Mouse (Mus musculus) megakaryocyte progenitor cell, adult 5-6 weeks (primary cell): ENCODE measurements around the gene Tiam1. TPM values are rescaled to one million over a fixed set of nuclear protein-coding genes. Genes with fewer than 3 reads are reported as not detected.

Experiments used
- ATAC-seq: replicated peaks from 2 replicates; pipeline ENCODE4 v1.8.0; 2016; ENCODE audit warnings: mild to moderate bottlenecking, moderate TSS enrichment, inconsistent platforms; ENCODE audit not compliant: poor library complexity
- total RNA-seq, 2 experiments: library from RNA; stranded (forward) in 1 of 2; stranded (reverse) in 1 of 2; fragments of 157-497, 149-512 nt in 1 of 2; fragments of 200-1000 nt in 1 of 2; gene quantifications; 2 replicates each; pipeline versions ENCODE4 v1.2.3 to v1.2.4; 2015 to 2017

Tiam1 gene
- total RNA-seq, 2 experiments from 2014 or later, result 58.4 to 60.8 TPM

- no peak for ATAC-seq
Measured at GRCm38 (mm10) chr16:90116637-90117182, 26.9 kb downstream of the Tiam1 start.

DNA sequence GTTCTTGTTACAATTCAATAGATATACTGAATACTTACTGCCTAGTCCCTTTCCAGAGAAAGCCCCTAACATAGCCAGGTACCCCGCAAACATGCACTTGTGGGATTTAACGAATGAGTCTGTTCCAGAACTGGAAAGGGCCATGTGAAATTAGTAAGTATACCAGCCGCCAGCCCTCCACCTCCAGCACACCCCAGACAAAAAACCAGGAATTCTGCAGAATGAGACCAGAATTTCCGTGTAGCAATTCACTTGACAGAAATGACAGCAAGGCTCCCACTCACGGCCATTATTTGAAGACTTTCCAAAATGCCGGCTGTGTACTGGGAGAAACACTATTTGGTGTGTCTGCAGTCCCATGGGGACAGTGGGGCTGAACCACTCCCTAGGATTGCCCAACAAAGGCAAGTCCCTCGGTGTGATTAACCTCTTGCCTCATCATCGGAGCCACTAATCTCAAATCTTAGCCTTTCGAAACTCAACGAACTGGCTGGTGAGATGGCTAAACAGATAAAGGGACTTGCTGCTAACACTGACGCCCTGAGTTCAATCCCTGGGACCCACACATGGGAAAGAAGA lies 30.9 kb downstream of the Tiam1 start:
- peak; percentile 87 for ATAC-seq

DNA sequence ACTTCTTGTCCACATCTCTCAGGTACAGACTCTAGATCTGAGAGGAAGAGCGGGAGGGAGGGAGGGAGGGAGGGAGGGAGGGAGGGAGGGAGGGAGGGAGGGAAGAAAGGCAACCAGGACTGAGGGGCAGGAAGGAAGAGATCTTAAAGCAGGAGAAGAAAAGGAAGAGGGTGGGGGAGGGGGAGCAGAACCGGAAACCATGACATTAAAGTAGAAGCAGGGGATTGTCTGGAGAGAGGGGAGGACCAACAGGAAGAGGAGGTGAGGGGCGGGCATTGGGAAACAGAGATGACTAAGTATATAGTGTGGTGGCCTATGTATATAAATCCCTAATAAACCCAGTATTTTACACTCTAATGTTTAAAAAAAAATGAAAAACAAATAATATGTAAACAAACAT lies 34.1 kb downstream of the Tiam1 start:
- peak; percentile 29; the same call in 1 of the 2 replicates for ATAC-seq

DNA sequence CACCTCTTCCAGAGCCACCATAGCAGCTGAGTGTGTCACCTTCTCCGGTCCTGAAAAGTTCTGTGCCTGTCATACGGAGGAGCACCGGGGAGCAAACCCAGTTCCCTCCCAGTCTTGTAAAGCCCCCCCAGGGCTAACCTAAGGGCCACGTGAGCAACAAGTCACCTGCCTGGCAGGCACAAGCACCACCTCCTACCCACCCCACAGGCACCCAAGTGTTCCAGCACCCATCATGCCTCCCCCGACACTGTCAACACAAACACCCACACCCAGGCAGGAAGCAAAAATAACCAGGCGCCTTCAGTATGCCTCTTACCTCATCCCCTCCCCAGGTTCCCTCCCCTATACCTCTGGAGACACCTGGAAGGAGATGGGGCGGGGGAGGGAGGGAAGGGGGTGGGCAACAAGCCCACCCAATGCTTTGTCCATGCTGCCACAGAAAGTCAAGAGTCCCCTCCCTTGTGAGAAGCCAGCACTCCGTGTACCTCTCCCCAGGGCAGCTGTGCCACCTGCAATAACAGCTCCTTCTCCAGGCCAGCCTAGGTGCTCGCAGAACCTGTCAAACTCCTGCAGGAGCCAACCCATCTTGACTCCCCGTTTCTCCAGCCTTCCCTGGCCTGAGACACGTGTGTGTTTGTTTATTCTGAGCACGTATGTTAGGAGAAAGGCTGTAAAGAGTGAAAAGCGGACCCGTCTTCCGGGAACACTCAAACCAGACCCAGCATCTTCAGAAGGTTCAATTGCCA lies 38.7 kb downstream of the Tiam1 start:
- no peak for ATAC-seq

DNA sequence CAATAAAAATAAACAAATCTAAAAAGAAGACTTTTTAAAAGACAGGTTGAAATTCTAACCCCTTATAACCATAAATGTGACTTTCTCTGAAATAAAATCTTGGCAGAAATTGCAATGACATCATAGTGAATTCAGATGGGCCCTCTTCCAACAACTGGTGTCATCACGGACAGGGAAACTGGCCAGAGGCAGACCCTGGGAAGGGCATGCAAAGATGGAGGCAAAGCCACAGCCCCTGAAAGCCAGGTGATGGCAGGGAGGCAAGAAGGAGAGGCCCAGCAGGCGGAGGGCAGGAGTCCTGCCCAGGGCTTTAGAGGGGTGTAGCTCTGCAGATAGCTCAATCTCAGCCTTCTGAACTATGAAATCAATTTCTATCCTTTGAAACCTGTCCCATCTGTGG lies 39.8 kb downstream of the Tiam1 start:
- no peak for ATAC-seq

GRCm38 (mm10) chr16:90102596-90102995 lies 41.0 kb downstream of the Tiam1 start:
- ATAC-seq, result 0 out of 2 replicates have a peak, but pooled peaks have one; percentile 21

DNA sequence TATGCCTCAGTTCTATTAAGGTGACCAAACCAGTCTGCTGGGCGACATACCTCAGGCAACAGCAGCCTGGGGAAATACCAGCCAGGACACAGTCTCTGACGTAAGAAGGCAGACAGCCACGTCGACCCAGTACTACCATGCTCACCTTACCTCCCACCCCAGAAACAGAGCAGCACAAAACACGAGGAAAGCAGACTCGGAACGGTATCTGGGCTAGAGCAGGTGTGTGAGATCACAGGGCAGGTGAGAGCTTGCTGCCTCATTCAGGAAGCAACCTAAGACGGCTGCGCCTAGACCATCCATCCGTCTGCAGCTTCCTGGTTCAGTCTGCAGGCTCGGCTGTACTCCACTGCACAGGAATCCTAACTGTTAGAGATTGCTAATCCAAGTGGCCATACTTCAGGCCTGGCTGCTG lies 45.4 kb downstream of the Tiam1 start:
- ATAC-seq, result no peak

DNA sequence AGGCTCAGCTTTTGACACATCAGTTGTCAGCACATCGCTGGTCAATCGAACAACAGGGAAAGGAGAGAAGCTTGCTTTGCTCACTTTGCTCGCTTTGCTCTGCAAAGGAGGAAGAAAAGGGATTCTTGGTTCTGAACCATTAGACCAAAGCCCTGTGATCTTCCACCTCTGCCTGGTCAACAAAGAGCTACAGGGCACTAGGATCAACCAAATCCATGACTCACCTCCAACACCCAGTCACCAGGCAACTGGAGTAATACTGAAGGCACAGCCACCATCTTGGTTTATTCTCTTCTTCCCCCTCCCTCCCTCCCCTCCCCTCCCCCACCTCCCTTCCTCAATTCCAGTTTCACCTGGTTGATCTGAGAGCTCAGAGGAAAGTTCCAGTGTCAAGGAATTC lies 45.8 kb downstream of the Tiam1 start:
- no peak for ATAC-seq

DNA sequence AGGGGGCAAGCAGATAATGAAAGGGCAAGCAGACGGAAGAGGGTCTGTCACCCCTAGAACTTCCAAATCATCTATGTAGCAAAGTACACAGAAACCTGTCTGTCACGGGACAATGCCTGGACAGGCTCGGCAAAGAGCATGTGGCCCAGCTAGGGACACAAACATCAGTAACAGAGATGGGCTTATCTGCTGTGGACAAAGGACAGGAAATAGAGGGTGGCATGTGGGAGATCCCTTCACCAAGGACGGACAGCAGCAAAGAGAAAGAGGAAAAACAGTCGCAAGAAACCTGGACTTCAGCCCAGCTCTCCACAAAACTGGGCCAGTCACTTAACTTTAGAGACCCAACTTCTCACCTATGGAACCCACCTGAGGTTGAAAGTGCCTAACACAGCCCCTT lies 47.6 kb downstream of the Tiam1 start:
- no peak for ATAC-seq

- no peak for ATAC-seq
Measured at GRCm38 (mm10) chr16:90093015-90093414, 50.6 kb downstream of the Tiam1 start.

DNA sequence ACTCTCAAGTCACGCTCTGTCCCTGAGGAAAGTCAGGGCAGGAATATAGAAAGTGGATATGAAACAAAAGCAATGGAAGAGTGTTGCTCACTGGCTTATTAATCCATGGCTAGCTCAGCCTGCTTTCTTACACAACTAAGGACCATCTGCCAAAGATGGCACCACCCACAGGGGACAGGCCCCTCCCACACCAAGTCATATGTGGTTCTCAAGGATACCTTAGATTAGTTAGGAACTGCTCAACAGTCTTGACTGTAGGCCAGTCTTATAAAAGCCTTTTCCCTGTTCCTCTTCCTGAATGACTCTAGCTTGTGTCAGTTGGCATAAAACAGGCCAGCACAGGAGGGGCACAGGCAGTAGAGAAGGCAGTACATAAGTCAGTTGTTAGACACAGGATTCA lies 51.7 kb downstream of the Tiam1 start:
- ATAC-seq, result peak; percentile 74

DNA sequence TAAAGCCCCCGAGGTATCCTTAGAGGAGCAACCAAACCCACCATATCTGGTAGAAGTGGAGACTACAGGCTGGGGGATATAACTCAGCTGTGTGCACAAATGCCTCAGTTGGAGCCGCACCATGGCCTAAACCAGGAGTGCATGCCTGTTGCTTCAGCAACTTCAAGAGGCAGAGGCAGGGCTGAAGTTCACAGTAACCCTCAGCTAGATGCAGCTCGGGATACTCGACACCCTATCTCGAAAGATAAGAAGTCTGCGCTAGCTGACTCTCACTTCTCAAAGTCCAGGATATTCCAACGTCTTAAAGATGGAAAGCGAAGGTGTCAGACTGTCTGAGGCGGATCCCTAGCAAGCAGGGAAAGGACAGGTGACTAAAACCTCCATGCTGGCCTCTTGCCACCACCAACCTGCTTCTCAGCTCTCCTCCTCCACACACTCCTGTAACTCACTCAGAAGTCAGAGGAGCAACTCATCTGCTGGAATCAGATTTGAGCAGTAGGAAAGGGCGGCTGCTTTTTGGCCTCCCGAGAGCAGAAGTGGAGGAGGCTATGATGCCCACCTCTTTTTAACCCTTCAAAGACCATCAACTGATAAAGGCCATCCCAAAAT lies 52.4 kb downstream of the Tiam1 start:
- ATAC-seq, result no peak

- peak; percentile 61 for ATAC-seq
Measured at GRCm38 (mm10) chr16:90090368-90090767, 53.2 kb downstream of the Tiam1 start.

DNA sequence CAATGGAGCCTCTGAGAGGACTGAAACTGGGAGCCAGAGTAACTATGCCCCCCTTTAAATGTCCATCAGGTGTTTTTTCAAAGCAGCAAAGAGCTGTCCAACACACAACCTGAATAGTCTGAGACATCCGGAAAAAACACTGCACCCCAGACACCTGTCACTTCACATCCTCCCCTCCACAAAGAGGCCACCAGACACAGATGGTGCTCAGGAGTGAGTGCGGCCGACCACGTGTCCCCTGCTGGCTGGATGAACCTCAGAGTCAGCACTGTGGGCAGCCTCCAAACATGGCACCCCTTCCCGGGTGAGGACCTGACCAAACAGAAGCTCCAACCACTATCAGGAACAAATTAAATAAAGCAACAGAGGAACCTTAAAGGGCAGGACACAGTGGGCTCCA lies 56.3 kb downstream of the Tiam1 start:
- no peak for ATAC-seq

DNA sequence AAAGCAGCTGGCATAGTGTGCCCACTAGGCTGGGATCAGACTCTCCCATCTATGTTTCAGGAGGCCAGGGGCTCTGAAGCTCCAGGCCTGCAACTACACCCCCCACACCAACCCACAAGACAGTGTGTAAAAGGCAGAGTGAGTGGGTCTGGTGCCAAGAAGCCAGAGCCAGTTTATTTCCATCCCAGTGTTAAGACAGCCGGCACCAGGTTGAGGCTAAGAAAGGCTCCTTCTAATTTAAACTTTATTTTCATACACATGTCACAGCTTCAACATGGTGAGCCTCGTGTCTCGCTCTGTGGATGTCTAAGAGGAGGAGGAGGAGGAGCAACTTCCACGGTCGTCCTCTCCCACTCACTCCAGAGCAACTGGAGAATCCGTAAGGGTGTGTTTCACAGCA lies 57.5 kb downstream of the Tiam1 start:
- no peak for ATAC-seq

DNA sequence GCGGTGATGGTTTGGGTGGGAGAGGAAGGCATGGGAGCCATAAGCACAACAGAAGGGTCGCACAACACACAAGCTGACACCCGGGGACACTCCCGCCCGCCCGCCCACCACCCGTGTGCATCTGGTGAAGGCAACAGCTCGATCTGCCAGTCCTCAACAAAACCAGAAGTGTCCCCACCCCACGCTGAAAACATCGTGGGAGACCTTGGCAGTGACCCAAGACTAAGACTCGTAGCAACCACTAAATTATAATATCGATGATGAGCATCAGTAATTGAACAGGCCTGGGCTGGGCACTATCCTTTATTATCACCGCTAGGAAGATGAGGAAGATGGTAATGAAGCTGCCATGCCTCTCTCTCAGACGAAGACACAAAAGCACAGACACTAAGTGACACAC lies 58.0 kb downstream of the Tiam1 start:
- ATAC-seq, result no peak

DNA sequence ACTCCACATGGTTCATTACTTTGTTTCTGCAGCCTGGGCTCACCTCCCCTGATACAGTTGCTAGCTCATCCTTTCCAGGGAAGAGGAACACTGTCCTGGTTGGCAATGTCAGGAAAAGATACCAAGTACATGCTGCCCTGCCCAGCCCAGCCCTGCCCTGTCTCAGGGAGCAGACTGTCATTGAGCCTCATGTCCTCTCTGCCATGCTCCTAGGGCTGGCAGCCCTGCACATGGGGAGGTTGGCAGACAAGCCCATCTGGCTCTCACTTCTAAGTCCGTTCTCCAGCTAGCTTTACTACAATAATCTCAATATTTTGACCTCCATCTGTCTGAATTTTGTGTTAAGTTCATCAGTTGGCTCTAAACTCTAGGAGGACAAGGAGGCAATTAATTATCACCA lies 62.4 kb downstream of the Tiam1 start:
- no peak for ATAC-seq

GRCm38 (mm10) chr16:90078806-90079381 lies 64.7 kb downstream of the Tiam1 start:
- ATAC-seq, result no peak

DNA sequence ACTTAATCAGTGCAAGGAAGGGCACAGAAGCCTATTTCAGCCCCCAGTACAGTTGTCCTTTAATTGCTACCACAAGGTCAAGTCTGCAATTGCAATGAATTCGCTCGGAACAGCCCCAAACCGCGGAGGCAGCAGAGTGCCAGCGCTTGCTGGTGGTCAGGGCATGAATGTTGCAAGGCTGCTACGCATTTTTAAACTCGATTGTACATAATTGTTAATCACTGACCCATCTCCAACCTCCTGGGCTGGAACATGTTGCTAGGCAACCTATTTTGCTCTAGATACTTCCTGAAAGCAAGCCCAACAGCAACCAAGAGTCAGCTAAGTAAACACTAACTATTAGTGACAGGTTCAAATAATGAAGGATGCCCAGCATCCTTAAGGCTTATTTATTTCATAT lies 70.1 kb downstream of the Tiam1 start:
- ATAC-seq, result peak; percentile 15; the same call in 1 of the 2 replicates

DNA sequence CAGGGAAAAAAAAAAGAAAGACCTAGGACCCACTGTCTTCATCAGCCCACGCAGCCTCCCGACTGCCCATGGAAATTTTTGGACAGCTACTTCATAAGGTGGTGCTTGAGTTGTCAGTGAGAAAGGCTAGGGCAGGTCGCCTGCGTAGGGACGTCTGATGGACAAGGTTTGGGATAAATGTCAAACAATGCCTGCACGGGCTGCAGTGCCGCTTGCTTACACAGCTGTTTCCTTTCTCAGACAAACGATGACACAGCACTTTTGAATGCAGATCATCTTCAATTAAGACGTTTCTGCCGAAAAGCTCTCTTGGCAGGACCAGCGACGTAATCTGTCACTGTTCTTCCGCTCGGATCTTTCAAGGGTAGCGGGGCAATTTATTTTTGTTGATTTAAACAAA lies 70.9 kb downstream of the Tiam1 start:
- ATAC-seq, result peak; percentile 75

DNA sequence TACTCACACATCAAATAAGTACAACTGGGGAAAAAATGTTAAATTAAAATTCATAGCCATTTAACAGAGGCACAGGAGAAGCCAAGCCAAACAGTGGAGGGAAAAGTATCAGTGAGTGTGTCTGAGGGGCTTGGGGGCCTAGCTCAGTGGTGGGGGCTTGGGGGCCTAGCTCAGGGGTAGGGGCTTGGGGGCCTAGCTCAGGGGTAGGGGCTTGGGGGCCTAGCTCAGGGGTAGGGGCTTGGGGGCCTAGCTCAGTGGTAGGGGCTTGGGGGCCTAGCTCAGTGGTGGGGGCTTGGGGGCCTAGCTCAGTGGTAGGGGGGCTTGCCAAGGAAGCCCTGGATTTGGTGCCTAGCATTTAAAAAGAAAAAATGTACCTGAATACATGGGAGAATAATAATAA lies 72.4 kb downstream of the Tiam1 start:
- 0 out of 2 replicates have a peak, but pooled peaks have one; percentile 20 for ATAC-seq

GRCm38 (mm10) chr16:90070104-90070503 lies 73.5 kb downstream of the Tiam1 start:
- ATAC-seq, result no peak
